Mouse (Mus musculus): ENCODE measurements around the gene Exosc7. TPM values are rescaled to one million over a fixed set of nuclear protein-coding genes. Genes with fewer than 3 reads are reported as not detected.

Exosc7 gene
- polyA plus RNA-seq, 1 experiment from 2014 or later = 112 TPM

DNA sequence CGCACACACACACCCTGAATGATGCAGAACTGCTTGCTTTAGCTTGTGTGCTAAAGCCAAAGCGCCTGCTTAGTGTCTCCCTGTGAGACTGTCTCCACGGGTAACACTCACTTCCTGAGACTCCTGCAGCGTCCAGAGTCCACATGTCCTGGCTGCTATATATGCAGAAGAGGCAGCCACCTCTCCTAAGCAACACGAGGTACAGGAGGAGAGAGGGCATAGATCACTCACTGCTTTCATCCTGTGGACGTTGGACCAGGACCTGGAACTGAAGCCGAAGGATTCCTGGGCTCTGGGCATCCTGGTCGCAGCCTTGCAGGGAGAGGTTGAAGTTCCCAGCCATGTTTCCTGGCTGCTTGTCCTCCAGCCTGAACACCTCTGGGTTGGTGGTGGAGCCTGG, 70.2 kb downstream of the Exosc7 start:
- DNase-seq (ENCODE audit: low spot score) = no peak

- DNase-seq (ENCODE audit: low spot score) = no peak
Measured at GRCm38 (mm10) chr9:123185546-123185945, 72.5 kb downstream of the Exosc7 start.

Other genes with a start within 250 kb of the Exosc7 start
- 32.5 and 36.0 TPM in 2 replicates for gene Zfp445, start 247.2 kb upstream of the Exosc7 start, polyA plus RNA-seq (2015; fragmentation: Nextera tagmentation; extraction: Ambion mirVana)
- 1.8 and 2.9 TPM in 2 replicates for gene Zkscan7, start 227.5 kb upstream of the Exosc7 start, polyA plus RNA-seq (2015; fragmentation: Nextera tagmentation; extraction: Ambion mirVana)
- gene Zfp105, start 190.1 kb upstream of the Exosc7 start, polyA plus RNA-seq (2015; fragmentation: Nextera tagmentation; extraction: Ambion mirVana) = 2.6 and 2.7 TPM in 2 replicates
- gene 1110059G10Rik, start 162.2 kb upstream of the Exosc7 start, polyA plus RNA-seq (2015; fragmentation: Nextera tagmentation; extraction: Ambion mirVana) = 42.4 and 47.5 TPM in 2 replicates
- gene Kif15, start 162.2 kb upstream of the Exosc7 start, polyA plus RNA-seq (2015; fragmentation: Nextera tagmentation; extraction: Ambion mirVana) = 50.9 and 62.8 TPM in 2 replicates
- 21.4 and 24.5 TPM in 2 replicates for gene Tmem42, start 91.9 kb upstream of the Exosc7 start, polyA plus RNA-seq (2015; fragmentation: Nextera tagmentation; extraction: Ambion mirVana)
- gene Tgm4, start 78.5 kb upstream of the Exosc7 start, polyA plus RNA-seq (2015; fragmentation: Nextera tagmentation; extraction: Ambion mirVana) = 0.20 and 0.23 TPM in 2 replicates
- gene Zdhhc3, start within 50 bp of the Exosc7 start, polyA plus RNA-seq (2015; fragmentation: Nextera tagmentation; extraction: Ambion mirVana) = 48.6 and 49.2 TPM in 2 replicates
- gene Clec3b, start 37.7 kb downstream of the Exosc7 start, polyA plus RNA-seq (2015; fragmentation: Nextera tagmentation; extraction: Ambion mirVana) = 2.8 and 4.2 TPM in 2 replicates
- 5.6 and 6.8 TPM in 2 replicates for gene Cdcp1, start 102.8 kb downstream of the Exosc7 start, polyA plus RNA-seq (2015; fragmentation: Nextera tagmentation; extraction: Ambion mirVana)
- gene Tmem158, start 147.5 kb downstream of the Exosc7 start, polyA plus RNA-seq (2015; fragmentation: Nextera tagmentation; extraction: Ambion mirVana) = 7.8 and 8.7 TPM in 2 replicates